Mouse (Mus musculus): Measurements from ENCODE around the gene Scfd1.

Gene Scfd1

GRCm38 (mm10) chr12:51377003-51377887 is at the start of gene Scfd1:
Scfd1 (plus strand) TSS chr12:51377510.
- peak; percentile 100 for ATAC-seq (ENCODE audit: low TSS enrichment)

GRCm38 (mm10) chr12:51337014-51337413 is 40.3 kb upstream of the Scfd1 start:
- no peak for ATAC-seq (ENCODE audit: low TSS enrichment)

- ATAC-seq (ENCODE audit: low TSS enrichment): no peak
These were observed 31.2 kb upstream of the Scfd1 start for GRCm38 (mm10) chr12:51346121-51346520.

- peak; percentile 98 for ATAC-seq (ENCODE audit: low TSS enrichment)
These were observed 29.2 kb upstream of the Scfd1 start, which contains the start of gene G2e3 for GRCm38 (mm10) chr12:51347988-51348697. G2e3 (plus strand) TSS chr12:51348061.

GRCm38 (mm10) chr12:51348698-51348998 is 28.7 kb upstream of the Scfd1 start:
- ATAC-seq (ENCODE audit: low TSS enrichment): no peak

- no peak for ATAC-seq (ENCODE audit: low TSS enrichment)
These were observed 22.0 kb upstream of the Scfd1 start for GRCm38 (mm10) chr12:51355296-51355695.

GRCm38 (mm10) chr12:51361294-51361693 is 16.0 kb upstream of the Scfd1 start:
- ATAC-seq (ENCODE audit: low TSS enrichment): no peak

GRCm38 (mm10) chr12:51362898-51363297 is 14.4 kb upstream of the Scfd1 start:
- no peak for ATAC-seq (ENCODE audit: low TSS enrichment)

DNA sequence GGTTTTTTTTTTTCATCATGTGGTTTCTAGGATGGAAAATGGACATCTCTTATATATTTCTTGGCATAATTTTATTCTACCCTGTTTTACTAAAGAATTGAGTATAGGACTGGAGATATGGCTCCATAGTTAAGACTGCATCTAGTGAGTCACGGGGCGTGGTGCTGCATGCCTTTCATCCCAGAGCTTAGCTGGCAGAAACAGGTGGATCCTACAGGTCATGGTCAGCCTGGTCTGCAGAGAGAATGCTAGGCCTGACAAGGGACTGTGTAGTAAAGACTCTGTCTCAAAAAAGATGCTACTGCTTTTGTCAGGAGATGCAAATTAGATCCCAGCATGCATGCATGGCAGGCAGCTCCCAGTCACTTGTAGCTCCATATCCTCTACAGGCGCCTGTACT is 8.8 kb upstream of the Scfd1 start:
- ATAC-seq (ENCODE audit: low TSS enrichment): no peak

- no peak for ATAC-seq (ENCODE audit: low TSS enrichment)
These were observed 529 bp downstream of the Scfd1 start for GRCm38 (mm10) chr12:51377888-51378190.

DNA sequence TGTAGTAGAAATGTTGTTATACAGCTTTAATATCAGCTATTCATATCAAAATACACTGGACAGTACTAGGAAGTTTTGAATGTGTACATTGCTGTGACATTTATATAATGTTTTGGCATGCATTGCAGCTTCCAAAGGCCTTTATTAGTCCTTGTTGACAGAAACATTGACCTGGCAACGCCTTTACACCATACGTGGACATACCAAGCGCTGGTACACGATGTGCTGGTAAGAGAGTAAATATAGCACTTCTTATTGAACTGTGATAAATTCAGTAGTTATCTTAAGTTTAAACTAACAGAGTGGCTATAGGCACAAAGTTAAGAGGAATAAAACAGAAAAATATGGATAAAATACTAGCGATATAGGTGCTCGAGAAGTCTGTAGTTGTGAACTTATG is 22.6 kb downstream of the Scfd1 start:
- no peak for ATAC-seq (ENCODE audit: low TSS enrichment)

DNA sequence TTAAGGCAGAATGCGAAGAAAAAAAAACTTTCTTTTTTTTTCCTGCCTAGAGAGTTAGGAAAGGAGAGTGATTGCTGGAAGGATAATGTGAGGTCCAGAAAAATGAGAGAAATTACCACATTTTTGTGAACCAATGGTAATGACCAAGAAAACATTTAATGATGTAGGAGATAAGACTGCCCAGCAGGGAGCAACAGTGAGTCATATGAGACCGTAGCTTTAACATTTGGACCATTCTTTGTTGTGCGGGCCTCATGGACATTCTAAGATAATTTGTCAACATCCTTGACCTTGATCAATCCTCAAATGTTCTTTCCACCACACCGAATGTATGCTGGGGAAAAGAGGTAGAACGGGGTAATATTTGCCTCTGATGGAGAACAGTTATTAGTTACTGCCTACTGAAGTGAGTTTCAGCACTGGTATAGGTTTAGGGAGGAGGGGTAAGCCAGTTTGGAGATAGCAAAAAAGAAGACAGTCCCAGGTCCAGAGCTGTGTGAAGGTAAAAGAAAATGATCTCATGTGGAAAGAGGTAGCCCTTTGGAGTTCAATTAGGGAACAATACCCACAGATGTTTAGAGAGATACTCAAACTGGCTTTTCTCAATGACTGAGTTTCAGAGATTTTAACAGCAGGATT is 24.9 kb downstream of the Scfd1 start:
- ATAC-seq (ENCODE audit: low TSS enrichment): peak; percentile 76

GRCm38 (mm10) chr12:51403987-51404586 is 26.8 kb downstream of the Scfd1 start:
- no peak for ATAC-seq (ENCODE audit: low TSS enrichment)

DNA sequence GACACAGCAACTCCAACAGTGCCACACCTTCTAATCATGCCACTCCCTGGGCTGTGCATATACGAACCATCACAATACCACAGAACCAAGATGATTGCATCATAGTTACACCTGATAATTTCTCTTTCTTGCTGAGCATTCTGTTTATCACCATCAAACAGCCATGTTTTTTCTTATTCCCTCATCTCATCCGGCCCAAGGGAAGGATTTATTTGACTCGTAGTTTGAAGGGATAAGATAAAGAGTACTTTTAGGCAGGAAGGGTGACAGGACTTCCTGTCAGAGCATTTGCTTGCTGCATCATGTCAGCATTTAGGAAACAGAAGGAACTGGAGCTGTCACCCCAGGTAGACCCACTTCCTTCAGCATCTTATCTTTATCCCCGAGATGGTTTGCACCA is 34.1 kb downstream of the Scfd1 start:
- ATAC-seq (ENCODE audit: low TSS enrichment): no peak

- no peak for ATAC-seq (ENCODE audit: low TSS enrichment)
These were observed 60.2 kb downstream of the Scfd1 start for GRCm38 (mm10) chr12:51437541-51437940.

GRCm38 (mm10) chr12:51438311-51438710 is 61.0 kb downstream of the Scfd1 start:
- ATAC-seq (ENCODE audit: low TSS enrichment): no peak

GRCm38 (mm10) chr12:51449303-51449702 is 72.0 kb downstream of the Scfd1 start:
- no peak for ATAC-seq (ENCODE audit: low TSS enrichment)

DNA sequence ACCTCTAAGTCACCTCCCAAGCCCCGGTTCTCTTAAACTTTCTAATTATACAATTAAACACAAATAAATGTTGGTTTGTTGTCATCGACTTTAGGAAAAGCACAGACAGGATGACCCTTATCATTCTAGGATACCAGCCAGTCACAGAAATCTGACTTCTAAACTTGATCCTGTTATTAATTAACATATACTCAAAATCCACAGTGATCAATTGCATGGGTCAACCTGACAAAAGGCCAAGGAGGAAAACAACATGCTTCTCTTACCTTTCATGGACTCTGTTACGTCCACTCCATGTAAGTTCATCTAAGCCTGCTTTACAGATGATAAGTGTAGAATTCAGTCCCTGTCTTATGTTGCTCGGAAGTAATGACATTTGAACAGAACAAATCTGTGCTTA is 93.6 kb downstream of the Scfd1 start:
- ATAC-seq (ENCODE audit: low TSS enrichment): no peak

DNA sequence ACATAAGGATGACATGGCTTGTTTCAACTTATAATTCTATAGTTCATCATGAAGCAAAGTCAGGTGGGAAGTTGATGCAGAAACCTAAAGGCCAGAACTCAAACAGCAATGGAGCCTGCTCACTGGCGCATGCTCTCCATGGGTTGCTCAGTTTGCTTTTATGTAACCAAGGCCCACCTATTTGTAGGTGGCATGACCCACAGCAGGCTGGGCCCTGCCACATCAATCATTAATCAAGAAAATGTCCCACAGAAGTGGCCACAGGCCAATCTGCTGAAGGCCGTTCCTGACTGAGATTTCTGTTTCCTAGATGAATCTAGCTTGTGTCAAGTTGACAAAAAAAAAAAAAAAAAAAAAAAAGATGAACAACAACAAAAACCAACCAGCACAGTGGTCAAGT is 103.9 kb downstream of the Scfd1 start:
- no peak for ATAC-seq (ENCODE audit: low TSS enrichment)

DNA sequence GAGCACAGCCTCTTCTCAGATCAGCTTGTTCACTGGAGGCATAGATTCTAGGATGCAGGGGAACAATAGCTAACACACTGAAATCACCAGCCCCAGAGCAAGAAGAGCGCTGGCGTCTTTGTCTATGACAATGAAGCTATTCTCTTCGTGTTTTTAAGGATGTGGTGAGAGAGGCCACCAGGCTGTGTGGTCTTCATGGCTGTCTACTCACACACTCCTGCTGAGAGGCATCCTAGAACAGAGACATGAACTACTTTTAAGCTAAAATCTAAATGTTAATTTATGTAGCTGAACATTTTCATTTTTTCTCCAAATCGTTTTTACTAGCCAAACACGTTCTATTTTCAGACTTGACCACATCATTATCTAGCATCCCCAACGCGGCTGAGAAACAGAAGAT is 114.7 kb downstream of the Scfd1 start:
- ATAC-seq (ENCODE audit: low TSS enrichment): peak; percentile 55

DNA sequence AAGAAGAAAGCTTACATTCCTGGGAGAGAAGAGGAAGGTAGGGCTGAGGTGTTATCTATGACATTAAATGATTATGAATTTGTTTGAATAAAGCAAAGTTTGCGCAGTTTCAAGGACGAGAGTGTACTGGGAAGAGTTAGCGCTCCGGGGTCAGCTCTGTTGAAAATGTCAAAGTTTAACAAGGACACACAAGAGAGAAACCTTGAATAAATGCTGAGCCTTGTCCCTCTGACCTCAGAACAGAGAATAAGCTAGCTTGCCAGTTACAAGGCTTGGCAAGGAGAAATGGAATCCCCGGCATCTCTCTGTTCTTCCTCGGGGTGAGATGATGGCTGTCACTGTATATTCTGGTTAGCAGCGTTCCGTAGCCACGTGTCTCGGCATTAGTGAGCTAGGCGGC is 116.2 kb downstream of the Scfd1 start:
- no peak for ATAC-seq (ENCODE audit: low TSS enrichment)

DNA sequence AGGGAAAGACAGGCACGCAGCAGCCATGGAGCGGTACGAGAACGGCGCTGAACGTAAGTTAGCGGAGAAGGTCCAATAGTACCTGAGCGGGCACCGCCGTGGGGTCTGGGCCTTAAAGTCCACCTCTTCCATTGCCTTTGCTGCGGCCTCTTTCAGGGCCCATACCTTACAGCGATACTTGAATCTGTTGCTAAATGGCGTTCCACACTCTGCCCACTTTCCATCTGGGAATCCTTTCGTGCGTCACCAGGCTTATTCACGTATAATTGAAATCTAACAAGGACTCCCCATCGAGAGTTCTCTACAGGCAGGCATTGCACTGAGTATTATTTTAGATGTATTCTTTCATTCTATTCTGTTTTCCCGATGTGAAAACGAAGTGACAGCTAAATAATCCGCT is 117.3 kb downstream of the Scfd1 start:
- ATAC-seq (ENCODE audit: low TSS enrichment): peak; percentile 81
